ENCODE assay signal across 31 mouse cellular contexts in genomic region chr2:122201501-122201900, GRCm38 (mm10). TPM values are rescaled to one million over a fixed set of nuclear protein-coding genes. Genes with fewer than 3 reads are reported as not detected.
DNase-seq lines count a peak whose midpoint lies in the region; ATAC-seq lines count a peak whose summit lies in the region.
"Had no signal": no experiment of that assay in that cellular context is flagged by ENCODE, and none has a peak within 500 bp of the region (broad histone marks: within the 10 kb centered on the region; RNA-seq: fewer than 3 reads in every experiment).

No protein-coding gene starts in this region.

- H3K27ac ChIP-seq in lung, embryonic 16.5 days (ENCODE audit: low read length) = no peak overlapping the region
- H3K27ac ChIP-seq in midbrain, embryonic 13.5 days = no peak overlapping the region
- H3K27ac ChIP-seq: gastrocnemius, adult 2 months; heart, embryonic 15.5 days; hindbrain, embryonic 10.5 days; hindbrain, embryonic 13.5 days; intestine, embryonic 15.5 days had no signal

- H3K27me3 ChIP-seq in lung, embryonic 16.5 days (ENCODE audit: control insufficient read depth, insufficient read depth, low read depth, low read length) = no peaks in the 10 kb centered on the region
- no peaks in the 10 kb centered on the region for H3K27me3 ChIP-seq in midbrain, embryonic 13.5 days
- H3K27me3 ChIP-seq: heart, embryonic 12.5 days; heart, embryonic 15.5 days; hindbrain, embryonic 13.5 days; intestine, embryonic 15.5 days had no signal

- no peak overlapping the region for H3K9ac ChIP-seq in lung, embryonic 16.5 days (ENCODE audit: low read length)
- H3K9ac ChIP-seq in midbrain, embryonic 13.5 days (replicated peaks) = no peak overlapping the region
- H3K9ac ChIP-seq: forebrain, postnatal 0 days; heart, embryonic 12.5 days; heart, embryonic 15.5 days; hindbrain, embryonic 13.5 days; intestine, embryonic 15.5 days had no signal

- peak; percentile 54 for ATAC-seq in lung, embryonic 16.5 days (ENCODE audit: low read depth)
- no peak for ATAC-seq in midbrain, embryonic 13.5 days
- ATAC-seq: activated CD4-positive, CD25-positive, alpha-beta regulatory T cell, adult 4 months; forebrain, embryonic 14.5 days; forebrain, postnatal 0 days; hindbrain, embryonic 16.5 days; intestine, embryonic 15.5 days had no signal

- no peak overlapping the region for H3K4me3 ChIP-seq in lung, embryonic 16.5 days (ENCODE audit: low read length)
- no peak overlapping the region for H3K4me3 ChIP-seq in midbrain, embryonic 13.5 days (replicated peaks)
- H3K4me3 ChIP-seq: gastrocnemius, adult 2 months; heart, embryonic 12.5 days; heart, embryonic 15.5 days; hindbrain, embryonic 10.5 days; hindbrain, embryonic 13.5 days; intestine, embryonic 15.5 days had no signal

- WGBS in lung, embryonic 16.5 days = 39% methylated on average over 1 of the region's 1 CpGs
- WGBS in midbrain, embryonic 13.5 days = 94% methylated on average over 1 of the region's 1 CpGs

- H3K4me1 ChIP-seq in lung, embryonic 16.5 days (replicated peaks; ENCODE audit: control insufficient read depth, insufficient read depth, low read length) = no peaks in the 10 kb centered on the region
- H3K4me1 ChIP-seq in midbrain, embryonic 13.5 days (replicated peaks) = no peaks in the 10 kb centered on the region
- H3K4me1 ChIP-seq: heart, embryonic 12.5 days; heart, embryonic 15.5 days; hindbrain, embryonic 10.5 days; hindbrain, embryonic 13.5 days had no signal

- H3K4me2 ChIP-seq in lung, embryonic 16.5 days (ENCODE audit: low read depth, low read length) = no peak overlapping the region
- H3K4me2 ChIP-seq in midbrain, embryonic 13.5 days (replicated peaks) = no peak overlapping the region
- H3K4me2 ChIP-seq: heart, embryonic 12.5 days; heart, embryonic 15.5 days; hindbrain, embryonic 13.5 days; intestine, embryonic 15.5 days had no signal

- peak; percentile 40 to 66 for DNase-seq in adrenal gland, adult (ENCODE audit: inconsistent age in 2 of 2, low spot score in 1 of 2)
- DNase-seq in adrenal gland, postnatal 25 days = no peak
- peak; percentile 7 for DNase-seq in adrenal gland, postnatal 10 days
- no peak for DNase-seq in adrenal gland, postnatal 14 days
- DNase-seq in lung, postnatal 14 days = no peak
- DNase-seq: cerebellum, adult 18-20 months; cerebellum, adult 9-10 months; cerebellum, postnatal 14 days; forebrain, postnatal 0 days; gastrocnemius, adult 2 months; gastrocnemius, postnatal 14 days; heart, adult 18-20 months; heart, postnatal 10 days; heart, postnatal 36 days had no signal

- H3K9me3 ChIP-seq in lung, embryonic 16.5 days (ENCODE audit: control insufficient read depth, low read length) = no peaks in the 10 kb centered on the region
- no peaks in the 10 kb centered on the region for H3K9me3 ChIP-seq in midbrain, embryonic 13.5 days
- H3K9me3 ChIP-seq: heart, embryonic 12.5 days; heart, embryonic 15.5 days; hindbrain, embryonic 10.5 days; hindbrain, embryonic 13.5 days; intestine, embryonic 15.5 days had no signal

- H3K36me3 ChIP-seq in lung, embryonic 16.5 days (ENCODE audit: control insufficient read depth, insufficient read depth, low read length) = no peaks in the 10 kb centered on the region
- no peaks in the 10 kb centered on the region for H3K36me3 ChIP-seq in midbrain, embryonic 13.5 days
- H3K36me3 ChIP-seq: heart, embryonic 12.5 days; heart, embryonic 15.5 days; hindbrain, embryonic 10.5 days; hindbrain, embryonic 13.5 days; intestine, embryonic 15.5 days had no signal

RNA-seq across cellular contexts. Expression of gene Terb2, which starts 15.4 kb away (rescaled TPM):
- total RNA-seq in adrenal gland, postnatal 25 days (2021) = not detected in 2 replicates
- total RNA-seq in adrenal gland, postnatal 10 days (2021) = not detected
- total RNA-seq in adrenal gland, postnatal 14 days (2021) = not detected in 2 replicates
- not detected in 2 replicates for polyA plus RNA-seq in lung, embryonic 16.5 days (2015; fragmentation: Nextera tagmentation; extraction: Ambion mirVana)
- polyA plus RNA-seq in midbrain, embryonic 13.5 days (2015; fragmentation: Nextera tagmentation; extraction: Ambion mirVana) = not detected in 2 replicates
- total RNA-seq: forebrain, postnatal 0 days; gastrocnemius, adult 2 months; gastrocnemius, postnatal 14 days; gastrocnemius, postnatal 4 days; heart, adult 18-20 months; heart, postnatal 10 days; heart, postnatal 36 days had no signal
- polyA plus RNA-seq: activated CD4-positive, CD25-positive, alpha-beta regulatory T cell, adult 4 months; brain, embryonic 14.5 days; embryonic facial prominence, embryonic 11.5 days; embryonic facial prominence, embryonic 14.5 days; forebrain, embryonic 11.5 days; forebrain, embryonic 14.5 days; forebrain, postnatal 0 days; frontal cortex, adult 2 months; heart, embryonic 12.5 days; heart, embryonic 15.5 days; hindbrain, embryonic 10.5 days; hindbrain, embryonic 13.5 days; hindbrain, embryonic 16.5 days; intestine, embryonic 15.5 days had no signal

RNA-seq across cellular contexts. Expression of gene Patl2, which starts 15.5 kb away (rescaled TPM):
- not detected in 2 replicates for total RNA-seq in adrenal gland, postnatal 25 days (2021)
- total RNA-seq in adrenal gland, postnatal 10 days (2021) = under 1 TPM; 0.30 to 0.63 TPM
- total RNA-seq in adrenal gland, postnatal 14 days (2021) = 0.26 TPM in 1 of 2 replicates, not detected in the other
- polyA plus RNA-seq in lung, embryonic 16.5 days (2015; fragmentation: Nextera tagmentation; extraction: Ambion mirVana) = not detected in 2 replicates
- not detected in 2 replicates for polyA plus RNA-seq in midbrain, embryonic 13.5 days (2015; fragmentation: Nextera tagmentation; extraction: Ambion mirVana)
- total RNA-seq: forebrain, postnatal 0 days; gastrocnemius, adult 2 months; gastrocnemius, postnatal 14 days; gastrocnemius, postnatal 4 days; heart, adult 18-20 months; heart, postnatal 10 days; heart, postnatal 36 days had no signal
- polyA plus RNA-seq: brain, embryonic 14.5 days; embryonic facial prominence, embryonic 14.5 days; forebrain, embryonic 11.5 days; forebrain, embryonic 14.5 days; forebrain, postnatal 0 days; heart, embryonic 12.5 days; hindbrain, embryonic 10.5 days; hindbrain, embryonic 13.5 days; intestine, embryonic 15.5 days had no signal

RNA-seq across cellular contexts. Expression of gene Sord, which starts 33.0 kb away (rescaled TPM):
- 64.9 and 71.6 TPM in 2 replicates for total RNA-seq in adrenal gland, postnatal 25 days (2021)
- 100 to 1,000 TPM in 1 of 2 experiments, 10 to 100 TPM in 1; 96.9 to 127 TPM for total RNA-seq in adrenal gland, postnatal 10 days (2021)
- 61.6 and 101 TPM in 2 replicates for total RNA-seq in adrenal gland, postnatal 14 days (2021)
- polyA plus RNA-seq in lung, embryonic 16.5 days (2015; fragmentation: Nextera tagmentation; extraction: Ambion mirVana) = 23.4 and 26.2 TPM in 2 replicates
- polyA plus RNA-seq in midbrain, embryonic 13.5 days (2015; fragmentation: Nextera tagmentation; extraction: Ambion mirVana) = 18.2 and 20.0 TPM in 2 replicates

RNA-seq across cellular contexts. Expression of gene Trim69, which starts 41.0 kb away (rescaled TPM):
- total RNA-seq in adrenal gland, postnatal 25 days (2021) = not detected in 2 replicates
- not detected for total RNA-seq in adrenal gland, postnatal 10 days (2021)
- total RNA-seq in adrenal gland, postnatal 14 days (2021) = not detected in 2 replicates
- 0.11 TPM in 1 of 2 replicates, not detected in the other for polyA plus RNA-seq in lung, embryonic 16.5 days (2015; fragmentation: Nextera tagmentation; extraction: Ambion mirVana)
- polyA plus RNA-seq in midbrain, embryonic 13.5 days (2015; fragmentation: Nextera tagmentation; extraction: Ambion mirVana) = not detected in 2 replicates
- total RNA-seq: ES-E14; forebrain, postnatal 0 days; gastrocnemius, adult 2 months; gastrocnemius, postnatal 14 days; gastrocnemius, postnatal 4 days; heart, adult 18-20 months; heart, postnatal 10 days had no signal
- polyA plus RNA-seq: brain, embryonic 14.5 days; embryonic facial prominence, embryonic 11.5 days; forebrain, embryonic 11.5 days; forebrain, embryonic 14.5 days; forebrain, postnatal 0 days; heart, embryonic 12.5 days; heart, embryonic 15.5 days; hindbrain, embryonic 10.5 days; hindbrain, embryonic 13.5 days; intestine, embryonic 15.5 days had no signal

RNA-seq across cellular contexts. Expression of gene B2m, which starts 54.0 kb away (rescaled TPM):
- 468 and 486 TPM in 2 replicates for total RNA-seq in adrenal gland, postnatal 25 days (2021)
- 100 to 1,000 TPM; 300 to 427 TPM for total RNA-seq in adrenal gland, postnatal 10 days (2021)
- 400 and 401 TPM in 2 replicates for total RNA-seq in adrenal gland, postnatal 14 days (2021)
- polyA plus RNA-seq in lung, embryonic 16.5 days (2015; fragmentation: Nextera tagmentation; extraction: Ambion mirVana) = 408 and 412 TPM in 2 replicates
- 82.5 and 82.7 TPM in 2 replicates for polyA plus RNA-seq in midbrain, embryonic 13.5 days (2015; fragmentation: Nextera tagmentation; extraction: Ambion mirVana)

Comparison
In these comparisons a context has a peak if more than half of its experiments do, and no peak if none do; other contexts are left out.
1. DNase-seq: peak in adrenal gland, adult (2 of 2) and adrenal gland, postnatal 10 days (single experiment); none in adrenal gland, postnatal 25 days (single experiment), adrenal gland, postnatal 14 days (single experiment) and lung, postnatal 14 days (single experiment).